Mouse (Mus musculus) right cerebral cortex, postnatal 36 days (tissue): ENCODE results near the gene Usp25.

Experiments
- DNase-seq, 2 experiments: peaks; one replicate each; pipeline ENCODE4 v3.0.0; 2022; ENCODE audit warnings: low spot score in 2 of 2, mixed read lengths in 1 of 2

Usp25 gene

GRCm38 (mm10) chr16:77140651-77141050 is 127.1 kb downstream of the Usp25 start:
- DNase-seq, result no peak

GRCm38 (mm10) chr16:77146801-77147200 is 133.3 kb downstream of the Usp25 start:
- no peak for DNase-seq

- no peak for DNase-seq
These were observed 136.8 kb downstream of the Usp25 start for GRCm38 (mm10) chr16:77150338-77150737.

GRCm38 (mm10) chr16:77150884-77151283 is 137.4 kb downstream of the Usp25 start:
- no peak for DNase-seq

- peak; percentile 9 to 34 for DNase-seq
These were observed 138.8 kb downstream of the Usp25 start for GRCm38 (mm10) chr16:77152288-77152687.

GRCm38 (mm10) chr16:77153216-77153715 is 139.8 kb downstream of the Usp25 start:
- no peak for DNase-seq

- DNase-seq, result no peak
These were observed 140.3 kb downstream of the Usp25 start for GRCm38 (mm10) chr16:77153815-77154214.

GRCm38 (mm10) chr16:77154831-77155230 is 141.3 kb downstream of the Usp25 start:
- no peak for DNase-seq
